Mouse (Mus musculus) E14TG2a.4 (cell line): ENCODE data around the gene Myo1h.

Experiments used
- CTCF ChIP-seq: conservative IDR thresholded peaks from 2 replicates; pipeline ENCODE4 v1.5.1; 2014; ENCODE audit warnings: low read length
- NANOG ChIP-seq: IDR thresholded peaks from 2 replicates; pipeline ENCODE4 v1.6.1; 2014; ENCODE audit warnings: borderline replicate concordance, low read length, mixed read lengths

- TF ChIP-seq NANOG (no peak), CTCF (no peak)
These were observed 81.4 kb downstream of the Myo1h start for GRCm38 (mm10) chr5:114370371-114370776.
